Mouse (Mus musculus) intestine, embryonic 14.5 days (tissue): ENCODE results near the gene Calu. TPM values are rescaled to one million over a fixed set of nuclear protein-coding genes. Genes with fewer than 3 reads are reported as not detected.

Experiments used
- ATAC-seq: fragments of 200-750 bp; cut with Nextera tagmentation; replicated peaks from 2 replicates; pipeline ENCODE4 v1.8.0; 2017; ENCODE audit warnings: low read depth, moderate number of reproducible peaks, moderate TSS enrichment, moderate library complexity; ENCODE audit not compliant: low FRiP score, low TSS enrichment
- DNase-seq: peaks from one replicate; pipeline ENCODE4 v3.0.0-alpha.2; 2018; ENCODE audit warnings: low spot score
- H3K27ac ChIP-seq: fragments of 300-500 bp; sonication (generic); 2 replicates; pipeline ENCODE4 v1.5.1; 2014; ENCODE audit warnings: low read depth, mild to moderate bottlenecking, control low read depth
- H3K27me3 ChIP-seq: fragments of 300-500 bp; sonication (generic); replicated peaks from 2 replicates; pipeline ENCODE4 v1.6.1; 2014; ENCODE audit warnings: low read length, control low read depth; ENCODE audit not compliant: control insufficient read depth, insufficient read depth
- H3K36me3 ChIP-seq: fragments of 300-500 bp; sonication (generic); 2 replicates; pipeline ENCODE4 v1.6.1; 2014; ENCODE audit warnings: low read length, control low read depth; ENCODE audit not compliant: control insufficient read depth, insufficient read depth
- H3K4me1 ChIP-seq: fragments of 300-500 bp; sonication (generic); replicated peaks from 2 replicates; pipeline ENCODE4 v1.6.1; 2014; ENCODE audit warnings: low read length, control low read depth, mixed read lengths; ENCODE audit not compliant: control insufficient read depth, insufficient read depth
- H3K4me2 ChIP-seq: fragments of 300-500 bp; sonication (generic); 2 replicates; pipeline ENCODE4 v1.6.1; 2014; ENCODE audit warnings: low read length
- H3K4me3 ChIP-seq: fragments of 300-500 bp; sonication (generic); 2 replicates; pipeline ENCODE4 v1.5.1; 2014; ENCODE audit warnings: low read depth, low read length, control low read depth, mixed read lengths
- H3K9ac ChIP-seq: fragments of 300-500 bp; sonication (generic); 2 replicates; pipeline ENCODE4 v1.6.1; 2014; ENCODE audit warnings: mild to moderate bottlenecking, low read length
- H3K9me3 ChIP-seq: fragments of 300-500 bp; sonication (generic); 2 replicates; pipeline ENCODE4 v1.6.1; 2016; ENCODE audit warnings: low read length, control low read depth; ENCODE audit not compliant: control insufficient read depth
- WGBS: fragments of 180-500 bp; shearing (Covaris S2); extraction: QIAGEN DNeasy Blood & Tissue Kit; methylation state at CpG from one replicate; pipeline ENCODE4 v1.1.7; 2014; 5-methylcytosine and 5-hydroxymethylcytosine counted together
- microRNA-seq: library from miRNA; unstranded; fragments of <30 nt; microRNA quantifications from one replicate; pipeline ENCODE4, GENCODE M21; 2016
- polyA plus RNA-seq: library from polyadenylated mRNA; unstranded; fragments of >200 nt; fragmentation: Nextera tagmentation; extraction: Ambion mirVana; gene quantifications from 2 replicates; pipeline ENCODE4 v1.2.1, GENCODE M21; 2014

Gene Calu
- polyA plus RNA-seq, 1 experiment from 2014 or later: 331 TPM

- Histone ChIP-seq H3K4me2 (no peak overlapping the region), H3K27ac (no peak overlapping the region), H3K27me3 (no peaks in the 10 kb centered on the region), H3K9me3 (no peaks in the 10 kb centered on the region), H3K4me1 (no peaks in the 10 kb centered on the region), H3K36me3 (0 out of 2 replicates have a peak, but pooled peaks cover 5% of the 10 kb centered on the region), H3K9ac (no peak overlapping the region), H3K4me3 (no peak overlapping the region)
- 78% methylated on average over 2 of the region's 2 CpGs for WGBS
- DNase-seq: no peak
- no peak for ATAC-seq
Measured at GRCm38 (mm10) chr6:29420596-29420995, 72.7 kb downstream of the Calu start.

- no peaks in the 10 kb centered on the region for H3K4me1 ChIP-seq
- no peaks in the 10 kb centered on the region for H3K36me3 ChIP-seq
- H3K4me3 ChIP-seq: no peak overlapping the region
- H3K9me3 ChIP-seq: no peaks in the 10 kb centered on the region
- no peak overlapping the region for H3K27ac ChIP-seq
- H3K4me2 ChIP-seq: no peak overlapping the region
- H3K9ac ChIP-seq: no peak overlapping the region
- DNase-seq (no peak), ATAC-seq (no peak)
- WGBS: 92% methylated on average over 8 of the region's 8 CpGs
- H3K27me3 ChIP-seq: no peaks in the 10 kb centered on the region
Measured at GRCm38 (mm10) chr6:29425118-29425517, 77.2 kb downstream of the Calu start.

- Histone ChIP-seq H3K9me3 (no peaks in the 10 kb centered on the region), H3K27me3 (no peaks in the 10 kb centered on the region), H3K4me3 (no peak overlapping the region), H3K9ac (no peak overlapping the region), H3K36me3 (no peaks in the 10 kb centered on the region), H3K4me1 (no peaks in the 10 kb centered on the region; the same call in 1 of the 2 replicates), H3K27ac (no peak overlapping the region), H3K4me2 (no peak overlapping the region)
- DNase-seq: no peak
- WGBS: 71% methylated on average over 6 of the region's 6 CpGs
- no peak for ATAC-seq
Measured at GRCm38 (mm10) chr6:29426331-29426730, 78.5 kb downstream of the Calu start.

Small RNA genes lying within 50 kb of the gene (microRNA-seq; reads per million reads assigned to microRNA genes)
- 0.42 reads per million for gene Gm26220
- gene Gm44354: not detected

Other genes starting within 250 kb of the Calu start
- 44.6 and 49.7 TPM in 2 replicates for gene Rbm28, start 183.1 kb upstream of the Calu start, polyA plus RNA-seq
- gene Prrt4, start 168.5 kb upstream of the Calu start, polyA plus RNA-seq: 0.52 and 0.78 TPM in 2 replicates
- gene Impdh1, start 131.7 kb upstream of the Calu start, polyA plus RNA-seq: 47.5 and 48.1 TPM in 2 replicates
- gene Hilpda, start 75.6 kb upstream of the Calu start, polyA plus RNA-seq: 38.1 and 42.8 TPM in 2 replicates
- gene Fam71f2, start 68.5 kb upstream of the Calu start, polyA plus RNA-seq: 0.20 and 0.48 TPM in 2 replicates
- gene Fam71f1, start 28.9 kb upstream of the Calu start, polyA plus RNA-seq: 0.11 and 0.26 TPM in 2 replicates
- 0.41 and 0.69 TPM in 2 replicates for gene Opn1sw, start 40.4 kb downstream of the Calu start, polyA plus RNA-seq
- gene Ccdc136, start 48.2 kb downstream of the Calu start, polyA plus RNA-seq: 12.3 and 14.7 TPM in 2 replicates
- 14.7 and 15.8 TPM in 2 replicates for gene Flnc, start 85.2 kb downstream of the Calu start, polyA plus RNA-seq
- 291 and 300 TPM in 2 replicates for gene Atp6v1f, start 119.6 kb downstream of the Calu start, polyA plus RNA-seq
- gene Atp6v1fnb, start 123.4 kb downstream of the Calu start, polyA plus RNA-seq: 0.28 TPM in 1 of 2 replicates, not detected in the other
- gene Kcp, start 159.9 kb downstream of the Calu start, polyA plus RNA-seq: 25.2 and 28.6 TPM in 2 replicates
- 6.9 and 7.7 TPM in 2 replicates for gene Irf5, start 178.6 kb downstream of the Calu start, polyA plus RNA-seq